Mouse (Mus musculus) lung, postnatal 0 days (tissue): ENCODE results near the gene Zeb2. TPM values are rescaled to one million over a fixed set of nuclear protein-coding genes. Genes with fewer than 3 reads are reported as not detected.
A peak's percentile ranks its signal among the peaks of the same experiment; 100 is the strongest.

Experiments
- ATAC-seq: fragments of 200-750 bp; cut with Nextera tagmentation; 2 replicates; pipeline ENCODE4 v1.8.0; 2017; ENCODE audit warnings: moderate library complexity
- DNase-seq: peaks from one replicate; pipeline ENCODE4 v3.0.0-alpha.2; 2016; ENCODE audit warnings: low spot score
- H3K27ac ChIP-seq: fragments of 300-500 bp; sonication (generic); 2 replicates; pipeline ENCODE4 v1.5.1; 2014; ENCODE audit warnings: antibody characterized with exemption, mild to moderate bottlenecking, low read length, mixed read lengths
- H3K27me3 ChIP-seq: fragments of 300-500 bp; sonication (generic); replicated peaks from 2 replicates; pipeline ENCODE4 v1.6.1; 2014; ENCODE audit warnings: low read length, mixed read lengths; ENCODE audit not compliant: insufficient read depth
- H3K36me3 ChIP-seq: fragments of 300-500 bp; sonication (generic); 2 replicates; pipeline ENCODE4 v1.6.1; 2014; ENCODE audit warnings: low read length, mixed read lengths; ENCODE audit not compliant: insufficient read depth
- H3K4me1 ChIP-seq: fragments of 300-500 bp; sonication (generic); 2 replicates; pipeline ENCODE4 v1.6.1; 2014; ENCODE audit warnings: antibody characterized with exemption, low read depth, low read length, mixed read lengths; ENCODE audit not compliant: insufficient read depth
- H3K4me2 ChIP-seq: fragments of 300-500 bp; sonication (generic); replicated peaks from 2 replicates; pipeline ENCODE4 v1.6.1; 2014; ENCODE audit warnings: low read depth, mild to moderate bottlenecking, low read length, moderate library complexity, mixed read lengths
- H3K4me3 ChIP-seq: fragments of 300-500 bp; sonication (generic); 2 replicates; pipeline ENCODE4 v1.5.1; 2014; ENCODE audit warnings: low read depth, low read length
- H3K9ac ChIP-seq: fragments of 300-500 bp; sonication (generic); replicated peaks from 2 replicates; pipeline ENCODE4 v1.6.1; 2014; ENCODE audit warnings: low read depth, mild to moderate bottlenecking
- H3K9me3 ChIP-seq: fragments of 300-500 bp; sonication (generic); 2 replicates; pipeline ENCODE4 v1.6.1; 2016; ENCODE audit warnings: low read length, mixed read lengths
- CTCF ChIP-seq: IDR thresholded peaks from 2 replicates; pipeline ENCODE4 v1.5.1; 2016; ENCODE audit warnings: antibody characterized with exemption, mild to moderate bottlenecking
- EP300 ChIP-seq: IDR thresholded peaks from 2 replicates; pipeline ENCODE4 v1.6.1; 2016; ENCODE audit warnings: antibody characterized with exemption, mild to moderate bottlenecking, control low read depth
- WGBS: fragments of 180-500 bp; shearing (Covaris S2); extraction: QIAGEN DNeasy Blood & Tissue Kit; methylation state at CpG from one replicate; pipeline ENCODE4 v1.1.7; 2014; 5-methylcytosine and 5-hydroxymethylcytosine counted together
- polyA plus RNA-seq: library from polyadenylated mRNA; unstranded; fragments of >200 nt; fragmentation: Nextera tagmentation; extraction: Ambion mirVana; gene quantifications from 2 replicates; pipeline ENCODE4 v1.2.1, GENCODE M21; 2015

The Zeb2 gene
- polyA plus RNA-seq, 1 experiment from 2014 or later, result 36.4 TPM

- Histone ChIP-seq H3K4me1 (no peaks in the 10 kb centered on the region), H3K4me2 (no peak overlapping the region), H3K27me3 (no peaks in the 10 kb centered on the region), H3K4me3 (no peak overlapping the region), H3K9ac (no peak overlapping the region), H3K9me3 (no peaks in the 10 kb centered on the region), H3K36me3 (no peaks in the 10 kb centered on the region), H3K27ac (no peak overlapping the region)
- 84% methylated on average over 4 of the region's 4 CpGs for WGBS
- ATAC-seq (no peak), DNase-seq (no peak)
- TF ChIP-seq EP300, result no peak
- no peak for TF ChIP-seq CTCF
Observed at GRCm38 (mm10) chr2:44961192-44961591, 156.0 kb downstream of the Zeb2 start.

GRCm38 (mm10) chr2:44960561-44960960 lies 156.6 kb downstream of the Zeb2 start:
- Histone ChIP-seq H3K4me3 (no peak overlapping the region), H3K4me1 (no peaks in the 10 kb centered on the region), H3K27ac (no peak overlapping the region), H3K9me3 (no peaks in the 10 kb centered on the region), H3K36me3 (no peaks in the 10 kb centered on the region), H3K4me2 (no peak overlapping the region), H3K9ac (no peak overlapping the region), H3K27me3 (no peaks in the 10 kb centered on the region)
- no peak for ATAC-seq
- no peak for DNase-seq
- 51% methylated on average over 3 of the region's 3 CpGs for WGBS
- no peak for TF ChIP-seq EP300
- no peak for TF ChIP-seq CTCF

GRCm38 (mm10) chr2:44957329-44957797 lies 159.8 kb downstream of the Zeb2 start:
- 90% methylated on average over 1 of the region's 1 CpGs for WGBS
- Histone ChIP-seq H3K4me2 (no peak overlapping the region), H3K9me3 (no peaks in the 10 kb centered on the region), H3K4me1 (no peaks in the 10 kb centered on the region), H3K9ac (no peak overlapping the region), H3K36me3 (no peaks in the 10 kb centered on the region), H3K4me3 (no peak overlapping the region), H3K27ac (no peak overlapping the region), H3K27me3 (no peaks in the 10 kb centered on the region)
- DNase-seq (no peak), ATAC-seq (no peak)
- TF ChIP-seq CTCF (no peak), EP300 (no peak)

GRCm38 (mm10) chr2:44956232-44956631 lies 161.0 kb downstream of the Zeb2 start:
- TF ChIP-seq CTCF, result no peak
- peak; percentile 11; the same call in 1 of the 2 replicates for TF ChIP-seq EP300
- Histone ChIP-seq H3K4me3 (no peak overlapping the region), H3K27ac (no peak overlapping the region), H3K9ac (no peak overlapping the region), H3K36me3 (no peaks in the 10 kb centered on the region), H3K4me2 (no peak overlapping the region), H3K9me3 (no peaks in the 10 kb centered on the region), H3K4me1 (no peaks in the 10 kb centered on the region), H3K27me3 (no peaks in the 10 kb centered on the region)
- 23% methylated on average over 3 of the region's 3 CpGs for WGBS
- peak; percentile 84 for ATAC-seq
- peak; percentile 67 for DNase-seq

DNA sequence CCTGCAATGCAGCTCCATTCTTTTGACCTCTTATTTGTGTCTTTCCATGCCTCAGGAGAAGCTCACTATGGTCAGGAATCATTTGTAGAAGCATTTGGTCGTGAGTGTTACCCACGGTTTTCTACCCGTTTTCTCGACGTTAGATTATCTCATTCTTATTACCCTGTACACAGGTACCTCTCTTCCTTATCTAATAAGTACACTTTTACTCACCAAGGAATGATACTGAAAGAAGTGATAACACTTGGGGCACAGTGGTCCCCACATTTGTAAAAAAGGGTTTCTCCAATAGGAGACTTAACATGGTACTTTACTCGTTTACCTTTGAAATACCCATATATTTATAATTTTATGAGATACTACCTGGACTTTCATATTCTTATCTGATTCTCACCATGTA lies 161.7 kb downstream of the Zeb2 start:
- H3K4me1 ChIP-seq, result no peaks in the 10 kb centered on the region
- H3K27me3 ChIP-seq, result no peaks in the 10 kb centered on the region
- no peaks in the 10 kb centered on the region for H3K9me3 ChIP-seq
- ATAC-seq (no peak), DNase-seq (no peak)
- WGBS, result 80% methylated on average over 6 of the region's 6 CpGs
- TF ChIP-seq EP300 (no peak), CTCF (no peak)
- no peaks in the 10 kb centered on the region for H3K36me3 ChIP-seq
- no peak overlapping the region for H3K4me2 ChIP-seq
- H3K4me3 ChIP-seq, result no peak overlapping the region
- no peak overlapping the region for H3K9ac ChIP-seq
- no peak overlapping the region for H3K27ac ChIP-seq

GRCm38 (mm10) chr2:44954180-44954579 lies 163.0 kb downstream of the Zeb2 start:
- DNase-seq (no peak), ATAC-seq (no peak)
- Histone ChIP-seq H3K4me2 (no peak overlapping the region), H3K9me3 (no peaks in the 10 kb centered on the region), H3K27me3 (no peaks in the 10 kb centered on the region), H3K9ac (no peak overlapping the region), H3K4me1 (no peaks in the 10 kb centered on the region), H3K36me3 (no peaks in the 10 kb centered on the region), H3K4me3 (no peak overlapping the region), H3K27ac (no peak overlapping the region)
- TF ChIP-seq CTCF (no peak), EP300 (no peak)
- 68% methylated on average over 1 of the region's 1 CpGs for WGBS
